Comparison of ENCODE assay signal across 9 mouse cellular contexts in genomic region chr17:62176336-62176735, GRCm38 (mm10).
"Had no signal": no experiment of that assay in that cellular context is flagged by ENCODE, and none has a peak within 500 bp of the region (broad histone marks: within the 10 kb centered on the region; RNA-seq: fewer than 3 reads in every experiment).

No protein-coding gene starts in this region.

- DNase-seq: kidney, postnatal 25 days; layer of hippocampus, adult 9-11 months; liver, postnatal 0 days; lung, embryonic 14.5 days; retina, postnatal 1 day; right cerebral cortex, postnatal 25 days; spleen, adult 18-20 months; thymus, postnatal 25 days had no signal

- ATAC-seq: liver, postnatal 0 days; lung, postnatal 0 days had no signal
